In the genomic region with DNA sequence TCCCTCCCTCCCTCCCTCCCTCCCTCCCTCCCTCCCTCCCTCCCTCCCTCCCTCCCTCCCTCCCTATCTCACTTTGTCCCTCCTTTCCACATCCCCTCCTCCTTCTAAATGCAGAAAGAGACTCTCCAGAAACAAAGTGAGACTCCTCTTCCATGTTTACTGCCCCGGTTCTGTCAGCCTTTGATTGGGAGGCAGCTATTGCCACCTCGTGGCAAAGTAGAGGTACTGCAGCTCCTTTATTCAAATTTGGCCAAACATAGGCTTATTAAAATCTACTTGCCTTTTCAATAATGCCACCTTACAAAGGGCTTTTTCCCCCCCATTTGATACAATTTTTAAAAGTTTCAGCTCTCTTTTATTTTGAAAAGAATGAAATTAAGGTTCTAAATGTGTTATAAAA, we compare ENCODE assay signal across 9 mouse cellular contexts. TPM values are rescaled to one million over a fixed set of nuclear protein-coding genes. Genes with fewer than 3 reads are reported as not detected.
DNase-seq lines count a peak whose midpoint lies in the region; TF ChIP-seq lines count a peak whose summit lies in the region.
"Had no signal": no experiment of that assay in that cellular context is flagged by ENCODE, and none has a peak within 500 bp of the region (broad histone marks: within the 10 kb centered on the region; RNA-seq: fewer than 3 reads in every experiment).

No protein-coding gene starts in this region.

- no peak overlapping the region for H3K27ac ChIP-seq in gastrocnemius, adult 2 months
- no peak overlapping the region for H3K27ac ChIP-seq in testis, adult 2 months (ENCODE audit: control insufficient read depth, insufficient read depth, low read depth, low read length)
- H3K27ac ChIP-seq: limb, embryonic 13.5 days had no signal

- H3K27me3 ChIP-seq in testis, adult 2 months (ENCODE audit: control insufficient read depth, insufficient read depth, low read length): no peaks in the 10 kb centered on the region

- DNase-seq in gastrocnemius, adult 2 months: no peak
- no peak for DNase-seq in gastrocnemius, adult 8-10 months (ENCODE audit: low spot score in 2 of 2)
- DNase-seq in testis, postnatal 14 days (ENCODE audit: low spot score): no peak
- DNase-seq in cerebellum, postnatal 25 days: peak; percentile 50 to 61
- no peak for DNase-seq in lung, adult 2 months
- no peak for DNase-seq in gastrocnemius, postnatal 10 days
- DNase-seq in spleen, adult 12 weeks (ENCODE audit: low spot score): no peak

- H3K36me3 ChIP-seq in testis, adult 2 months (ENCODE audit: control insufficient read depth, insufficient read depth, low read length): no peaks in the 10 kb centered on the region
- H3K36me3 ChIP-seq: limb, embryonic 13.5 days had no signal

- H3K4me1 ChIP-seq in testis, adult 2 months (ENCODE audit: control insufficient read depth, insufficient read depth, low read length): peaks cover 4% of the 10 kb centered on the region
- peaks cover 2% of the 10 kb centered on the region for H3K4me1 ChIP-seq in lung, adult 2 months (ENCODE audit: control insufficient read depth, insufficient read depth, low read length)

- TF ChIP-seq POLR2A in testis, adult 2 months (IDR thresholded peaks at IDR 0.05; ENCODE audit: control insufficient read depth, low read depth, low read length): no peak
- no peak for TF ChIP-seq POLR2A in lung, adult 2 months (IDR thresholded peaks at IDR 0.05; ENCODE audit: borderline replicate concordance, extremely low read depth, low read depth, low read length)

- WGBS in lung, adult 2 months: 0% methylated on average over 2 of the region's 2 CpGs

- intact Hi-C loops in gastrocnemius, adult 2 months (cut with DNase I): loop anchor here (2.0 kb wide), 1 partner anchor 289 kb away; no protein-coding TSS in a partner anchor

- peak; percentile 90 for TF ChIP-seq CTCF in gastrocnemius, adult 2 months (IDR thresholded peaks at IDR 0.05)
- TF ChIP-seq CTCF in testis, adult 2 months (IDR thresholded peaks at IDR 0.05; ENCODE audit: control insufficient read depth, insufficient read depth, insufficient replicate concordance, low read depth, low read length): peak; percentile 44; the same call in 1 of the 2 replicates
- TF ChIP-seq CTCF in lung, adult 2 months (IDR thresholded peaks at IDR 0.05; ENCODE audit: insufficient read depth, low read length): peak; percentile 76

- no peak overlapping the region for H3K4me3 ChIP-seq in gastrocnemius, adult 2 months
- H3K4me3 ChIP-seq in testis, adult 2 months (ENCODE audit: control insufficient read depth, low read depth, low read length): no peak overlapping the region
- no peak overlapping the region for H3K4me3 ChIP-seq in lung, adult 2 months (replicated peaks; ENCODE audit: extremely low read depth, low read depth, low read length)
- H3K4me3 ChIP-seq: limb, embryonic 13.5 days had no signal

RNA-seq across cellular contexts. Expression of gene Scg5, which starts 5.0 kb away (rescaled TPM):
- total RNA-seq in gastrocnemius, adult 2 months (2021): not detected
- total RNA-seq in gastrocnemius, adult 8-10 months (2022): under 1 TPM in 2 of 4 experiments, not detected in 2; 0.27 to 0.59 TPM
- polyA plus RNA-seq in testis, adult 2 months (2012; rRNA removed): 0.94 and 1.0 TPM in 2 replicates
- 0.49 and 0.57 TPM in 2 replicates for polyA plus RNA-seq in lung, adult 2 months (2012; rRNA removed)
- total RNA-seq in gastrocnemius, postnatal 10 days (2021): under 1 TPM; 0.45 to 0.95 TPM

RNA-seq across cellular contexts. Expression of gene Arhgap11a, which starts 24.6 kb away (rescaled TPM):
- total RNA-seq in gastrocnemius, adult 2 months (2021): 1 to 10 TPM in 1 of 2 experiments, under 1 TPM in 1; 0.86 to 1.0 TPM
- total RNA-seq in gastrocnemius, adult 8-10 months (2022): 1 to 10 TPM in 2 of 4 experiments, under 1 TPM in 2; 0.65 to 1.2 (median 0.92) TPM
- polyA plus RNA-seq in testis, adult 2 months (2012; rRNA removed): 2.6 TPM in 2 replicates
- 0.60 and 1.2 TPM in 2 replicates for polyA plus RNA-seq in lung, adult 2 months (2012; rRNA removed)
- 1 to 10 TPM; 7.0 to 9.1 TPM for total RNA-seq in gastrocnemius, postnatal 10 days (2021)

Comparison
In these comparisons a context has a peak if more than half of its experiments do, and no peak if none do; other contexts are left out.
1. DNase-seq: peak in cerebellum, postnatal 25 days (2 of 2); none in gastrocnemius, adult 2 months (single experiment), gastrocnemius, adult 8-10 months (0 of 2), testis, postnatal 14 days (single experiment), lung, adult 2 months (single experiment), gastrocnemius, postnatal 10 days (single experiment) and spleen, adult 12 weeks (single experiment).
2. Peak in every context shown above with its lines, with median percentiles within 50 percentile points of each other: CTCF ChIP-seq.